Mouse (Mus musculus) ES-E14 (cell line): ENCODE measurements around the gene Aak1.

Source experiments
- MAFK ChIP-seq: IDR thresholded peaks from 2 replicates; pipeline ENCODE4 v1.6.1; 2014; ENCODE audit warnings: mild to moderate bottlenecking, low read depth, low read length, inconsistent platforms; ENCODE audit not compliant: insufficient read depth
- ZC3H11A ChIP-seq: IDR thresholded peaks from 2 replicates; pipeline ENCODE4 v1.6.1; 2012; ENCODE audit warnings: low read depth, mild to moderate bottlenecking, inconsistent platforms, low read length, borderline replicate concordance
- ZNF384 ChIP-seq: IDR thresholded peaks from 2 replicates; pipeline ENCODE4 v1.6.1; 2012; ENCODE audit warnings: low read depth, low read length, inconsistent platforms

GRCm38 (mm10) chr6:86800467-86800866 lies 48.9 kb upstream of the Aak1 start:
- TF ChIP-seq MAFK (no peak), ZC3H11A (no peak), ZNF384 (no peak)
